Comparison of ENCODE assay signal across 8 mouse cellular contexts in the genomic region with DNA sequence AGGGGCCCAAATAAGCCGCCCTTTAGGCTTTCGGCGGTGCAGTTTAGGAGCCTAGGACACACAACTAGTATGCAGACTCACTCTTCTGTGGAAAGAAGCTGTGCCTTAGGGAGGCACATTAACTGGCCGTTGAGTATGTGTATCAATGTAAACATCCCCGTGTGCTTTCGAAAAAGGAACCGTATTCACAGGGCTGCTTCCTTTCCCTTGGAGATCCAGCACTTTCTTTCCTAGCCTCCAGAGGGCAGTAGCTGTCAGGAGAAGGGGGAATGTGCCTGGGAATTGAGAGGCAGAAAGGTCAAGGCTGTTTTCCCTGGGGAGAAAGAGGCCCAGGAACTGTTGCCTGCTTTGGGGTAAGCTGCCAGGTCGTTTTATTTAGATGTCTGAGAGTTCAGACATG. TPM values are rescaled to one million over a fixed set of nuclear protein-coding genes. Genes with fewer than 3 reads are reported as not detected.
DNase-seq lines count a peak whose midpoint lies in the region; ATAC-seq and TF ChIP-seq lines count a peak whose summit lies in the region.

No protein-coding gene starts in this region.

- intact Hi-C loops in gastrocnemius, adult 2 months (cut with DNase I): loop anchor here (1.0 kb wide), 1 partner anchor 23 kb away; no protein-coding TSS in a partner anchor

- peak overlapping the region; percentile 65 for H3K4me2 ChIP-seq in intestine, embryonic 15.5 days (replicated peaks)
- H3K4me2 ChIP-seq in limb, embryonic 12.5 days: peak overlapping the region; percentile 80
- H3K4me2 ChIP-seq in midbrain, embryonic 12.5 days (replicated peaks): peak overlapping the region; percentile 62

- peak; percentile 32 for ATAC-seq in intestine, embryonic 15.5 days
- no peak for ATAC-seq in limb, embryonic 12.5 days (ENCODE audit: insufficient number of reproducible peaks, insufficient read depth, low FRiP score, low TSS enrichment, low read depth)
- 0 out of 2 replicates have a peak, but pooled peaks have one; percentile 11 for ATAC-seq in midbrain, embryonic 12.5 days (ENCODE audit: low FRiP score, low read depth)
- no peak for ATAC-seq in CD4-positive, CD25-positive, alpha-beta regulatory T cell, adult 4 months

- 0 out of 2 replicates have a peak, but pooled peaks cover 6% of the 10 kb centered on the region for H3K36me3 ChIP-seq in thymus, adult 2 months (ENCODE audit: control insufficient read depth, insufficient read depth, low read length)
- no peaks in the 10 kb centered on the region for H3K36me3 ChIP-seq in intestine, embryonic 15.5 days
- 0 out of 2 replicates have a peak, but pooled peaks cover 13% of the 10 kb centered on the region for H3K36me3 ChIP-seq in limb, embryonic 12.5 days
- no peaks in the 10 kb centered on the region for H3K36me3 ChIP-seq in midbrain, embryonic 12.5 days

- no peaks in the 10 kb centered on the region for H3K9me3 ChIP-seq in intestine, embryonic 15.5 days
- no peaks in the 10 kb centered on the region for H3K9me3 ChIP-seq in limb, embryonic 12.5 days
- no peaks in the 10 kb centered on the region for H3K9me3 ChIP-seq in midbrain, embryonic 12.5 days

- no peak for TF ChIP-seq CTCF in thymus, adult 2 months (IDR thresholded peaks at IDR 0.05; ENCODE audit: borderline replicate concordance, control insufficient read depth, extremely low read depth, insufficient read depth, low read length, poor library complexity)
- TF ChIP-seq CTCF in gastrocnemius, adult 2 months (IDR thresholded peaks at IDR 0.05): peak; percentile 96

- H3K4me3 ChIP-seq in thymus, adult 2 months (ENCODE audit: control insufficient read depth, insufficient read depth, low read length): peak overlapping the region; percentile 55; the same call in 1 of the 2 replicates
- H3K4me3 ChIP-seq in gastrocnemius, adult 2 months: peak overlapping the region; percentile 68
- peak overlapping the region; percentile 27 for H3K4me3 ChIP-seq in intestine, embryonic 15.5 days (replicated peaks)
- H3K4me3 ChIP-seq in limb, embryonic 12.5 days (replicated peaks): peak overlapping the region; percentile 39
- H3K4me3 ChIP-seq in midbrain, embryonic 12.5 days: peak overlapping the region; percentile 40

- no peaks in the 10 kb centered on the region for H3K27me3 ChIP-seq in thymus, adult 2 months (ENCODE audit: control insufficient read depth, insufficient read depth, low read length)
- H3K27me3 ChIP-seq in intestine, embryonic 15.5 days (replicated peaks): no peaks in the 10 kb centered on the region
- no peaks in the 10 kb centered on the region for H3K27me3 ChIP-seq in limb, embryonic 12.5 days
- H3K27me3 ChIP-seq in midbrain, embryonic 12.5 days: no peaks in the 10 kb centered on the region

- 35% methylated on average over 8 of the region's 8 CpGs for WGBS in thymus, adult 2 months
- 15% methylated on average over 8 of the region's 8 CpGs for WGBS in intestine, embryonic 15.5 days
- 7% methylated on average over 8 of the region's 8 CpGs for WGBS in limb, embryonic 12.5 days
- 9% methylated on average over 8 of the region's 8 CpGs for WGBS in midbrain, embryonic 12.5 days

- DNase-seq in thymus, adult 2 months: no peak
- no peak for DNase-seq in thymus, postnatal 14 days
- peak; percentile 84 to 87 for DNase-seq in cerebellum, postnatal 10 days
- peak; percentile 77 for DNase-seq in gastrocnemius, adult 2 months

- H3K9ac ChIP-seq in intestine, embryonic 15.5 days: no peak overlapping the region
- peak overlapping the region; percentile 57 for H3K9ac ChIP-seq in limb, embryonic 12.5 days (replicated peaks)
- peak overlapping the region; percentile 60 for H3K9ac ChIP-seq in midbrain, embryonic 12.5 days (replicated peaks)

- peaks cover 66% of the 10 kb centered on the region for H3K4me1 ChIP-seq in thymus, adult 2 months (replicated peaks; ENCODE audit: control insufficient read depth, insufficient read depth, low read length)
- peaks cover 49% of the 10 kb centered on the region for H3K4me1 ChIP-seq in intestine, embryonic 15.5 days (replicated peaks)
- H3K4me1 ChIP-seq in limb, embryonic 12.5 days (replicated peaks): peaks cover 54% of the 10 kb centered on the region
- H3K4me1 ChIP-seq in midbrain, embryonic 12.5 days: peaks cover 59% of the 10 kb centered on the region

- H3K27ac ChIP-seq in thymus, adult 2 months (ENCODE audit: control insufficient read depth, insufficient read depth, low read length): peak overlapping the region; percentile 71; the same call in 1 of the 2 replicates
- H3K27ac ChIP-seq in gastrocnemius, adult 2 months: peak overlapping the region; percentile 97
- peak overlapping the region; percentile 88 for H3K27ac ChIP-seq in intestine, embryonic 15.5 days
- H3K27ac ChIP-seq in limb, embryonic 12.5 days: no peak overlapping the region
- peak overlapping the region; percentile 70 for H3K27ac ChIP-seq in midbrain, embryonic 12.5 days (replicated peaks)

- TF ChIP-seq POLR2A in thymus, adult 2 months (IDR thresholded peaks at IDR 0.05; ENCODE audit: control insufficient read depth, extremely low read depth, insufficient read depth, low read length, poor library complexity): no peak

RNA-seq across cellular contexts. Expression of gene Tnk2, which starts 15.7 kb away (rescaled TPM):
- 479 and 508 TPM in 2 replicates for polyA plus RNA-seq in thymus, adult 2 months (2012; rRNA removed)
- 10 to 100 TPM; 48.4 to 54.4 TPM for total RNA-seq in gastrocnemius, adult 2 months (2021)
- 9.2 and 10.1 TPM in 2 replicates for polyA plus RNA-seq in intestine, embryonic 15.5 days (2015; fragmentation: Nextera tagmentation; extraction: Ambion mirVana)
- 11.9 and 12.0 TPM in 2 replicates for polyA plus RNA-seq in limb, embryonic 12.5 days (2016; fragmentation: Nextera tagmentation; extraction: Ambion mirVana)
- polyA plus RNA-seq in midbrain, embryonic 12.5 days (2016; fragmentation: Nextera tagmentation; extraction: Ambion mirVana): 9.5 and 11.9 TPM in 2 replicates
- 1 to 10 TPM; 4.8 to 8.9 TPM for polyA plus RNA-seq in CD4-positive, CD25-positive, alpha-beta regulatory T cell, adult 4 months (2017; shearing (Covaris generic))

RNA-seq across cellular contexts. Expression of gene Tfrc, which starts 50.7 kb away (rescaled TPM):
- polyA plus RNA-seq in thymus, adult 2 months (2012; rRNA removed): 11.7 and 14.2 TPM in 2 replicates
- total RNA-seq in gastrocnemius, adult 2 months (2021): 100 to 1,000 TPM in 1 of 2 experiments, 10 to 100 TPM in 1; 77.4 to 174 TPM
- polyA plus RNA-seq in intestine, embryonic 15.5 days (2015; fragmentation: Nextera tagmentation; extraction: Ambion mirVana): 88.1 and 103 TPM in 2 replicates
- 40.7 and 43.9 TPM in 2 replicates for polyA plus RNA-seq in limb, embryonic 12.5 days (2016; fragmentation: Nextera tagmentation; extraction: Ambion mirVana)
- 61.0 and 64.1 TPM in 2 replicates for polyA plus RNA-seq in midbrain, embryonic 12.5 days (2016; fragmentation: Nextera tagmentation; extraction: Ambion mirVana)
- polyA plus RNA-seq in CD4-positive, CD25-positive, alpha-beta regulatory T cell, adult 4 months (2017; shearing (Covaris generic)): 10 to 100 TPM; 18.1 to 19.5 TPM

Comparison
In these comparisons a context has a peak if more than half of its experiments do, and no peak if none do; other contexts are left out.
1. DNase-seq: peak in cerebellum, postnatal 10 days (2 of 2) and gastrocnemius, adult 2 months (single experiment); none in thymus, adult 2 months (single experiment) and thymus, postnatal 14 days (single experiment).
2. ATAC-seq: peak in intestine, embryonic 15.5 days (single experiment) and midbrain, embryonic 12.5 days (single experiment); none in limb, embryonic 12.5 days (single experiment) and CD4-positive, CD25-positive, alpha-beta regulatory T cell, adult 4 months (single experiment).
3. RNA of gene Tnk2, which starts 15.7 kb away (polyA plus RNA-seq): 479 to 508 TPM in thymus, adult 2 months; 11.9 to 12.0 TPM in limb, embryonic 12.5 days, 9.5 to 11.9 TPM in midbrain, embryonic 12.5 days, 9.2 to 10.1 TPM in intestine, embryonic 15.5 days and 4.8 to 8.9 TPM in CD4-positive, CD25-positive, alpha-beta regulatory T cell, adult 4 months; every median in the first group is over 10 times any median in the second.
4. Peak in every context shown above with its lines, with median percentiles within 50 percentile points of each other: H3K4me3 ChIP-seq and H3K4me2 ChIP-seq.